Mouse (Mus musculus) skeletal muscle tissue, postnatal 0 days (tissue): ENCODE data around the gene Anapc1. TPM values are rescaled to one million over a fixed set of nuclear protein-coding genes. Genes with fewer than 3 reads are reported as not detected.

Experiments
- polyA plus RNA-seq: library from polyadenylated mRNA; unstranded; fragments of >200 nt; fragmentation: Nextera tagmentation; extraction: Ambion mirVana; gene quantifications from 2 replicates; pipeline ENCODE4 v1.2.1, GENCODE M21; 2015

The Anapc1 gene
- 15.5 and 16.1 TPM in 2 replicates for polyA plus RNA-seq

GRCm38 (mm10) chr2:128686921-128687557 lies at the start of gene Anapc1:
Anapc1 (minus strand) TSS chr2:128687391.

DNA sequence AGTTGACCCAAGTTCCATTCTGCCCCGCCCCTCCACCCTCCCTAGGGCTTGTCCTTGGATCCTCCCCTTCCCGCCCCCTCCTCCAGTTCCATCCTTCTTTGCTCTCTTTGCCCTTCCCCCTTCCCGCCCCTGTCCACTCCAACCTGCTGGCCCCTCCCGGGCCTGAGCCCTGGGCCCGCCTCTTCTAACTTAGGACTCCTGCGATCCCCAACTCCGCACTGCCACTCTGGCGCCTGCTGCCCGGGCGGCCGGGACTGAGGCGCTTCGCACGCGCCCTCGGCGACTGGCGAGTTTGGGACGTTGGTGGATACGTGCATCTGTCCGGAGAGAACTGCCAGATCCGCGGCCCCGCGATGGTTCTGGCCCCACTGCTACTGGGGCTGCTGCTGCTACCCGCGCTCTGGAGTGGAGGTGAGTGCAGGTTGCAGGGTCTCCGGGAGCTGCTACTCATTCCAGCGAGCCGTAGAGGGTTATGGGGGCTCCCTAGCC lies 11.5 kb upstream of the Anapc1 start, which contains the start of gene Mertk:
TSS of gene Mertk (plus strand) at position 264 of the 489 bp plus-strand sequence.

GRCm38 (mm10) chr2:128590909-128591308 lies 96.3 kb downstream of the Anapc1 start, which contains the start of gene Spdye4c:
Spdye4c (plus strand) TSS chr2:128591209.

Other genes with a start within 250 kb of the Anapc1 start
- not detected in 2 replicates for gene Spdye4c, start 96.2 kb downstream of the Anapc1 start, polyA plus RNA-seq
- 2.0 and 2.4 TPM in 2 replicates for gene Mertk, start 11.6 kb upstream of the Anapc1 start, polyA plus RNA-seq
- 21.8 and 23.4 TPM in 2 replicates for gene Tmem87b, start 130.7 kb upstream of the Anapc1 start, polyA plus RNA-seq
- 3.4 and 3.8 TPM in 2 replicates for gene Fbln7, start 175.6 kb upstream of the Anapc1 start, polyA plus RNA-seq